Mouse (Mus musculus) neural tube, embryonic 11.5 days (tissue): Measurements from ENCODE around the gene Lhfpl3. TPM values are rescaled to one million over a fixed set of nuclear protein-coding genes. Genes with fewer than 3 reads are reported as not detected.

Experiments
- ATAC-seq: fragments of 200-750 bp; cut with Nextera tagmentation; 2 replicates; pipeline ENCODE4 v1.8.0; 2017; ENCODE audit warnings: moderate number of reproducible peaks, mild to moderate bottlenecking, moderate TSS enrichment, moderate library complexity; ENCODE audit not compliant: insufficient read depth, low FRiP score, low TSS enrichment
- DNase-seq: peaks from one replicate; pipeline ENCODE4 v3.0.0-alpha.2; 2015; ENCODE audit warnings: low spot score
- H3K27ac ChIP-seq: fragments of 300-500 bp; sonication (generic); 2 replicates; pipeline ENCODE4 v1.5.1; 2014; ENCODE audit warnings: low read depth, mild to moderate bottlenecking, low read length
- H3K27me3 ChIP-seq: fragments of 300-500 bp; sonication (generic); 2 replicates; pipeline ENCODE4 v1.6.1; 2014; ENCODE audit warnings: mild to moderate bottlenecking, low read length, mixed read lengths; ENCODE audit not compliant: control insufficient read depth, insufficient read depth
- H3K36me3 ChIP-seq: fragments of 300-500 bp; sonication (generic); 2 replicates; pipeline ENCODE4 v1.6.1; 2014; ENCODE audit warnings: mild to moderate bottlenecking, low read length, moderate library complexity, mixed read lengths; ENCODE audit not compliant: control insufficient read depth, insufficient read depth
- H3K4me1 ChIP-seq: fragments of 300-500 bp; sonication (generic); 2 replicates; pipeline ENCODE4 v1.6.1; 2014; ENCODE audit warnings: low read length, mixed read lengths; ENCODE audit not compliant: control insufficient read depth, insufficient read depth
- H3K4me2 ChIP-seq: fragments of 300-500 bp; sonication (generic); 2 replicates; pipeline ENCODE4 v1.6.1; 2014; ENCODE audit warnings: low read depth, mild to moderate bottlenecking, moderate library complexity
- H3K4me3 ChIP-seq: fragments of 300-500 bp; sonication (generic); 2 replicates; pipeline ENCODE4 v1.5.1; 2014; ENCODE audit warnings: low read depth, low read length
- H3K9ac ChIP-seq: fragments of 300-500 bp; sonication (generic); 2 replicates; pipeline ENCODE4 v1.6.1; 2014; ENCODE audit warnings: mild to moderate bottlenecking, low read length
- H3K9me3 ChIP-seq: fragments of 300-500 bp; sonication (generic); 2 replicates; pipeline ENCODE4 v1.6.1; 2016; ENCODE audit warnings: low read length; ENCODE audit not compliant: control insufficient read depth
- WGBS: fragments of 180-500 bp; shearing (Covaris S2); extraction: QIAGEN DNeasy Blood & Tissue Kit; methylation state at CpG from one replicate; pipeline ENCODE4 v1.1.7; 2014; 5-methylcytosine and 5-hydroxymethylcytosine counted together
- polyA plus RNA-seq: library from polyadenylated mRNA; unstranded; fragments of >200 nt; fragmentation: Nextera tagmentation; extraction: Ambion mirVana; gene quantifications from 2 replicates; pipeline ENCODE4 v1.2.1, GENCODE M21; 2014

The Lhfpl3 gene
- polyA plus RNA-seq, 1 experiment from 2014 or later = 0.44 TPM

DNA sequence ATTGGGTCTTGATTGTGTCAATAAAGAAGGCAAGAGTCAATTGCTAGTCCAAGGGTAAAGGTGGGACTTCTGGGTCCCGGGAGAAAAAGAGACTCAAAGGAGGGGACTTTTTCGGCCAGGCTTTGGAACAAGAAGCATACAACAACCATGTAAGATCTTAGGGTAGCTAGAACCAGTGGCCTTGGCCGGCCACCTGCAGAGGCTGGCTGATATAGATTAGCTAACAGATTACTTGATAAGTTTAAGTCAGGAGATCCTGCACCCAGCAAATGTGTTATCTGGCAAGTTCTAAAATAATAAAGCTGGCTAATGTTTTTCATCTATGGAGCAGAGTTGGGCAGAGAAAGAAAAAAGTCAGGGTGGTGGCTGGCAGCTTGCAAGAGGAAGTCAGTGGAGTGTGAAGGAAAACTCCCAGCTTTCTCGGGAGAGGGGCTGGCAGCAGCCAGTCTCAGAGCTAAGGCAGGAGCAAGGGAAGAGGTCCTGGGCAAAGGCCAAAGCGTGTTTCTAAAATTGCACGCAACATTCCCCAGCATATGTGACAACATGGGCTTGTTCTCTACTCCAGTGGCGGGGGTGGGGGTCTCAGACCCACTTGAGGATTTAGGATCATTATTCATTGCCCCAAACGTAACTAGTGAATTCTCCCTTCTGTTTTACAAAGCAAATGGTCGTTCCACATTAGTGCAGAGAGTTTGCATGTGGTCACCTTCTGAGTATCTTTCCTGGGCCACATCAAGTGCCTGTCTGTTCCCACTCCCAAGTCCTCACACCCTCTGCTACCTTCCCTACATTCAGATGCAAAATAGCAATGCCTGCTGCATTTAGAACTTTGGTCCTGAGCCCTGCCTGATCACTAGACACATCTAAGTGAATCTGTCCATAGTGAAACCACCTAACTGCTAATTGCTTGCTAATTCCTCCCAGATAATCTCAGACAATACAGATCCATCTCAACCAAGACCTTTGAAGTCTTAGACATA lies 504.3 kb downstream of the Lhfpl3 start:
- Histone ChIP-seq H3K4me3 (no peak overlapping the region), H3K27me3 (no peaks in the 10 kb centered on the region), H3K4me2 (no peak overlapping the region), H3K4me1 (no peaks in the 10 kb centered on the region), H3K36me3 (no peaks in the 10 kb centered on the region), H3K9ac (no peak overlapping the region), H3K27ac (no peak overlapping the region), H3K9me3 (no peaks in the 10 kb centered on the region)
- ATAC-seq = no peak
- 59% methylated on average over 9 of the region's 9 CpGs for WGBS
- no peak for DNase-seq

DNA sequence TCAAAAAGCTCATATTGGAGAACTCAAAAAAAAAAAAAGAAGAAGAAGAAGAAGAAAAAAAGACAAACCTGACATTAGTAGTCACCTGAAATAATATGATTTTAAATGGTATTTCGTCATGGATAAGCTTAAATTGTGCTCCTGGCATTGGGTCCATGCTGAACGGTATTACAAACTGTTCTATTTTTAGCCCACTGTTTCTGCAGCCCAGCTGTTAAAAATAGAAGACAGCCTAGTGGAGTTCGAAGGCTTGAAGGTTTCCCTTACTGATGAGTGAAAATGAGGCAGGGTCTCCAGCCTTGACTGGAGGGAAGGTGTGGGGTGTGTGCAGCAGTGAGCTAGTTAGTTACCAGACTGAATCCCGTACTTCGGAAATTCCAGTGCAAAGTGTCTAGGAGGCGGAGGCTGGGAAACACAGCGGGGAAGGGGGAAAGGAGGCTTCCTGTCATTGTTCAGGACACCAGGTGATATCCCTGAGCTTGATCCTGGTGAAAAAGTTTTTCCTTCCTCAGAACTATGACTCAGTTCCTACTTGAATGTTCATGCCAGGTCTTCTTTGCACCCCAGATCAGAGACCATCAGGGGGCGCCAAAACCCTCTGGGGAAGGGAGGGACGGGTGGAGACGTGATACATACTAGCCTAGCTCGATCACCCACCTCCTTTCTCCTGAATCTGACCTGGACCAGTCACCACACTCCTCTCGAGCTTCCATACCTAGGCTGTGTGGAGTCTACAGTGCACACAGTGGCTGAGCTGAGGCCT lies 505.8 kb downstream of the Lhfpl3 start:
- no peak overlapping the region for H3K4me3 ChIP-seq
- H3K4me2 ChIP-seq = no peak overlapping the region
- no peak for ATAC-seq
- H3K9ac ChIP-seq = no peak overlapping the region
- H3K4me1 ChIP-seq = no peaks in the 10 kb centered on the region
- H3K27me3 ChIP-seq = no peaks in the 10 kb centered on the region
- no peaks in the 10 kb centered on the region for H3K36me3 ChIP-seq
- DNase-seq = peak; percentile 48
- WGBS = 55% methylated on average over 12 of the region's 12 CpGs
- H3K27ac ChIP-seq = no peak overlapping the region
- H3K9me3 ChIP-seq = no peaks in the 10 kb centered on the region

DNA sequence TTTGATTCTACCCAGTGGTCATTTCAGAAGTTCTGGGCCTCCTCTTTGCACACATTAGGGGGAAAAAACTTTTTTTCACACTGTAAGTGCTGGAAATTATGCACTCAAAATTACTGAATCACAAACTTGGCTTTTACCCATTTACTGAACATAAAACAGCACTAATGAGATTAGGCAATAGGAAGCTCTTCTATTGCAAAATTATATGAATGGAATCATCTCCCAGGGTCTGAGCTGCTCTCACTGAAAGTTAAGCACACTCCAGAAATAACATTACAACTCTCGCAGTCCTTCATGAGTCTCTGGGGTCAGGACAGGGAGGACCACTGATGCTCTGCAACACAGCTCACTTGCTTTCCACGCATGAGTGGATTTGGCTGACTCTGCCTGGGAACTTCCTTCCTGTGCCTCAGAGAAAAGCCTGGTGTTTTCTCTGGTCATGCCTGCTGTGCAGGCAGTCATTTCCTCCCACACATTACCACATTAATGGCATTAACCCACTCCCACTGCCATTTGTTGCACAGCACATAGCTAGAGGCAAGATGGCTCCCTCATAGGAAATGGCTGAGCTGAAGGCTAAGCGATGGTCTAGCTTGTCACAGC lies 510.1 kb downstream of the Lhfpl3 start:
- Histone ChIP-seq H3K36me3 (no peaks in the 10 kb centered on the region), H3K4me2 (no peak overlapping the region), H3K27ac (0 out of 2 replicates have a peak overlapping the region, but pooled peaks have one; percentile 14), H3K4me1 (no peaks in the 10 kb centered on the region), H3K9me3 (no peaks in the 10 kb centered on the region), H3K4me3 (no peak overlapping the region), H3K9ac (no peak overlapping the region), H3K27me3 (no peaks in the 10 kb centered on the region)
- peak; percentile 14 for DNase-seq
- 57% methylated on average over 3 of the region's 3 CpGs for WGBS
- no peak for ATAC-seq

DNA sequence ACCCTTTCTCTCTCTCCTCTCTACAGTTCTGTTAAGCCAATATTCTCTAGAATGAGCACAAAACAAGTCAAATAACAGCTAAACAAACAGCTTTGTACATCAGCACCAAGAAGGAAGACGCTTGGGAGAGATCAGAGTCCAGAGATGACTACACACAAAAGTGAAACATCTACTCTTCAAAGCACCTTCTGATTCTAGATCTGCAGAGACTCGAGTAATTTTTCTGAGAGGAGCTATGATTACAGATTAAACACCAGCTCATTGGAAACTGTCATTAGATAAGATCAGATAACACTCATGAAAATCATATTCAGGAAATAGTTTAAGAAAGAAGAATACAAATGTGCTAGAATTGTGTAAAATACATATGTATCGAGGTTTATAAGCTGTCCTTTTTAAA lies 527.5 kb downstream of the Lhfpl3 start:
- H3K4me1 ChIP-seq = no peaks in the 10 kb centered on the region
- H3K4me2 ChIP-seq = no peak overlapping the region
- no peak overlapping the region for H3K27ac ChIP-seq
- no peaks in the 10 kb centered on the region for H3K27me3 ChIP-seq
- H3K9ac ChIP-seq = no peak overlapping the region
- H3K9me3 ChIP-seq = no peaks in the 10 kb centered on the region
- H3K36me3 ChIP-seq = no peaks in the 10 kb centered on the region
- 86% methylated on average over 3 of the region's 3 CpGs for WGBS
- H3K4me3 ChIP-seq = no peak overlapping the region
- DNase-seq (no peak), ATAC-seq (no peak)

- DNase-seq = no peak
- 94% methylated on average over 7 of the region's 7 CpGs for WGBS
Observed at GRCm38 (mm10) chr5:23279364-23279763, 533.5 kb downstream of the Lhfpl3 start.

GRCm38 (mm10) chr5:23284884-23285283 lies 539.0 kb downstream of the Lhfpl3 start:
- WGBS = 30% methylated on average over 3 of the region's 3 CpGs
- Histone ChIP-seq H3K27me3 (no peaks in the 10 kb centered on the region), H3K36me3 (no peaks in the 10 kb centered on the region), H3K27ac (no peak overlapping the region), H3K4me3 (no peak overlapping the region), H3K4me2 (no peak overlapping the region), H3K9ac (no peak overlapping the region), H3K4me1 (no peaks in the 10 kb centered on the region), H3K9me3 (no peaks in the 10 kb centered on the region)
- ATAC-seq (no peak), DNase-seq (no peak)

More at GRCm38 (mm10) chr5:23279364-23279763, 533.5 kb downstream of the Lhfpl3 start:
- no peak for ATAC-seq
- H3K27ac ChIP-seq = no peak overlapping the region
- no peaks in the 10 kb centered on the region for H3K4me1 ChIP-seq
- H3K9ac ChIP-seq = no peak overlapping the region
- no peaks in the 10 kb centered on the region for H3K36me3 ChIP-seq
- no peak overlapping the region for H3K4me3 ChIP-seq
- no peaks in the 10 kb centered on the region for H3K27me3 ChIP-seq
- H3K9me3 ChIP-seq = no peaks in the 10 kb centered on the region
- H3K4me2 ChIP-seq = no peak overlapping the region

DNA sequence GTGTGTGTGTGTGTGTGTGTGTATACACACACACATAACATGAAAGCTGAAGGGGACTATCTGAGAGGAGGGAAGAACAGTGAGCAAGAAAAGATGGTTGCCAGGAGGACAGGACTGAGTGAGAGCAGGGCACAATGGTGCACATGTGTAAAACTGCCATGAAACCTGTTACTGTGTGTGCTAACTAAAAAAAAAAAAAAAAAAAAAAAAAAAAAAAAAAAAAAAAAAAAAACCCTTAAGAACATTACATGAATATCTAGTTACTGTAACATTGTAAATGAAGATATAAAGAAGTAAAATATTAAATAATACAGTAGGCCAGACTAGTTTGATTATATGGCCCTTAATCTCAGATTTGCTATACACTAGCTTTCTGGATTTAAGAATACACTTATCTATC lies 543.3 kb downstream of the Lhfpl3 start:
- no peak overlapping the region for H3K9ac ChIP-seq
- H3K4me2 ChIP-seq = no peak overlapping the region
- H3K27ac ChIP-seq = no peak overlapping the region
- H3K9me3 ChIP-seq = no peaks in the 10 kb centered on the region
- no peaks in the 10 kb centered on the region for H3K36me3 ChIP-seq
- DNase-seq = no peak
- ATAC-seq = no peak
- no peaks in the 10 kb centered on the region for H3K27me3 ChIP-seq
- H3K4me1 ChIP-seq = no peaks in the 10 kb centered on the region
- H3K4me3 ChIP-seq = no peak overlapping the region
